Mouse (Mus musculus): ENCODE data around the gene Klk13. TPM values are rescaled to one million over a fixed set of nuclear protein-coding genes. Genes with fewer than 3 reads are reported as not detected.

The Klk13 gene
- polyA plus RNA-seq, 1 experiment from 2014 or later = 0.12 TPM

DNA sequence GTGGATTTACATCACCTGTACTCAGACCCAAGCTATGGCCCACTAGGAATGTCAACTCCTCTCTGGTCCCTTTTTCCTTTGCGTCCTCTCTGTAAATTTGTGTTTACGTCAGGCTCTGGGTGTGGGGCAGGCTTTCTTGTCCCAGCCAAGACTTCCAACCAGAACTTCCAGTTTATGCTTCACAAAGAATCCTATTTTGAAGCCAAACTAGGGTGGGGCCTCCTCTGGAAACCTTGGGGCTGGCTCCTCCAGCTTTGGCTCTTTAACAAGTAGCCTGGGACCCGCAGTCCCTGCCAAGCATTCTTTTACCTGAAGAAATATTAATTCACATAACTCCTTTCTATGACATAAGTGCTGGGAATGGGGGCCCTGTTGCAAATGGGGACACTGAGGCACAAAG, 2.3 kb upstream of the Klk13 start:
- no peaks in the 10 kb centered on the region for H3K4me1 ChIP-seq (replicated peaks; ENCODE audit: control insufficient read depth, insufficient read depth, low read length)
- no peak overlapping the region for H3K27ac ChIP-seq (ENCODE audit: low read depth, low read length)
- H3K4me3 ChIP-seq (ENCODE audit: low read depth, low read length) = no peak overlapping the region
- no peaks in the 10 kb centered on the region for H3K36me3 ChIP-seq (ENCODE audit: control insufficient read depth, insufficient read depth)
- 89% methylated on average over 3 of the region's 3 CpGs for WGBS
- no peak for TF ChIP-seq CTCF (IDR thresholded peaks at IDR 0.05; ENCODE audit: low read depth)
- H3K4me2 ChIP-seq (replicated peaks; ENCODE audit: low read depth) = no peak overlapping the region
- H3K27me3 ChIP-seq (replicated peaks; ENCODE audit: control insufficient read depth, insufficient read depth, low read length) = no peaks in the 10 kb centered on the region
- no peak overlapping the region for H3K9ac ChIP-seq (ENCODE audit: low read depth, low read length)
- H3K9me3 ChIP-seq (ENCODE audit: control insufficient read depth) = no peaks in the 10 kb centered on the region
- no peak for ATAC-seq

DNA sequence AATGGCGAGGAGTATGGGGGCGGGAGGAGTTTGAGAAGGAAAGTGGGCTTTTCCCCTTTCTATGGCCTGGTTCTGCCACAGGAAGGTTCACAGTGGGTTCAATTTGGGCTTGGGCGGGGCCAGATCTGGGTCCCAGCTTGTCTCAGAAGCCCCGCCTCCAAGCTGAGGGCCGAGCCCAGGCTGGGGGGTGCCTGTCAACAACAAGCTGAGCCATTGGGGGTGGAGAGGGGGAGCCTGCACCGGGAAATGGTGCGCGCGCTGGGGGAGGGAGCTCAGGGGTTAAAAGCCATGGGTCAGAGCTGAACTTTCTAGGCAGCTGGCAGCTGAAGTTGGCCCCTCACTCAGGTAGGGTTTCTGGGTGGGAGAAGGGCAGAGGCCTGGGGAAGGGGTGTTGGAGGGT, 550 bp downstream of the Klk13 start:
- Histone ChIP-seq H3K36me3 (ENCODE audit: control insufficient read depth, insufficient read depth) (no peaks in the 10 kb centered on the region), H3K27ac (ENCODE audit: low read depth, low read length) (no peak overlapping the region), H3K9me3 (ENCODE audit: control insufficient read depth) (no peaks in the 10 kb centered on the region), H3K4me3 (ENCODE audit: low read depth, low read length) (no peak overlapping the region), H3K4me1 (replicated peaks; ENCODE audit: control insufficient read depth, insufficient read depth, low read length) (no peaks in the 10 kb centered on the region), H3K27me3 (replicated peaks; ENCODE audit: control insufficient read depth, insufficient read depth, low read length) (no peaks in the 10 kb centered on the region), H3K9ac (ENCODE audit: low read depth, low read length) (no peak overlapping the region), H3K4me2 (replicated peaks; ENCODE audit: low read depth) (no peak overlapping the region)
- no peak for TF ChIP-seq CTCF (IDR thresholded peaks at IDR 0.05; ENCODE audit: low read depth)
- WGBS = 20% methylated on average over 9 of the region's 9 CpGs
- no peak; the same call in 1 of the 2 replicates for ATAC-seq

GRCm38 (mm10) chr7:43713741-43714351, 1.5 kb downstream of the Klk13 start:
- WGBS = 6% methylated on average over 19 of the region's 19 CpGs
- H3K4me1 ChIP-seq (replicated peaks; ENCODE audit: control insufficient read depth, insufficient read depth, low read length) = no peaks in the 10 kb centered on the region
- no peak for ATAC-seq
- TF ChIP-seq CTCF (IDR thresholded peaks at IDR 0.05; ENCODE audit: low read depth) = no peak
- H3K36me3 ChIP-seq (ENCODE audit: control insufficient read depth, insufficient read depth) = no peaks in the 10 kb centered on the region
- no peak overlapping the region for H3K9ac ChIP-seq (ENCODE audit: low read depth, low read length)
- no peak overlapping the region for H3K4me3 ChIP-seq (ENCODE audit: low read depth, low read length)
- H3K9me3 ChIP-seq (ENCODE audit: control insufficient read depth) = no peaks in the 10 kb centered on the region
- no peak overlapping the region for H3K27ac ChIP-seq (ENCODE audit: low read depth, low read length)
- H3K4me2 ChIP-seq (replicated peaks; ENCODE audit: low read depth) = no peak overlapping the region
- no peaks in the 10 kb centered on the region for H3K27me3 ChIP-seq (replicated peaks; ENCODE audit: control insufficient read depth, insufficient read depth, low read length)

DNA sequence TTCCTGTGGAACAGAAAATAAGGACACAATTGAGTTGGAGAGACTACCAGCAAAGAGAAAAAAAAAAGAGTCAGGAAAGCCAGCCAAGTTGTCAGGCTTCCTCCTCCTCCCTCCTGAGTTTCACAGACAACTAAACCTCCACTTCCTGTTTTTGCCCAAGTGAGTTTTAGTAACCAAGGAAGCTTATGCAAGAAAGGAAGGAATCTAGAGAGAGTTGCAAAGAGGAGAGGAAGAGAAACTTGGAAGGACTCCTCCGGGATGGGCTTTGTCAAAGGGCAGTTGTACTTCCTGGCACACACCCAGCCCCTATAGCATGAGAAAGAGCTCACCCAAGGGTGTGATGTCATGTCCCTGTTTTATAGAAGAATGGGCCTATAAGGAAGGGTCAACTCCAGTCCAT, 35.4 kb downstream of the Klk13 start:
- no peak overlapping the region for H3K4me3 ChIP-seq (ENCODE audit: low read depth, low read length)
- TF ChIP-seq CTCF (IDR thresholded peaks at IDR 0.05; ENCODE audit: low read depth) = no peak
- WGBS = 52% methylated on average over 1 of the region's 1 CpGs
- H3K9me3 ChIP-seq (ENCODE audit: control insufficient read depth) = no peaks in the 10 kb centered on the region
- no peaks in the 10 kb centered on the region for H3K27me3 ChIP-seq (replicated peaks; ENCODE audit: control insufficient read depth, insufficient read depth, low read length)
- no peak overlapping the region for H3K4me2 ChIP-seq (replicated peaks; ENCODE audit: low read depth)
- no peak overlapping the region for H3K9ac ChIP-seq (ENCODE audit: low read depth, low read length)
- H3K4me1 ChIP-seq (replicated peaks; ENCODE audit: control insufficient read depth, insufficient read depth, low read length) = no peaks in the 10 kb centered on the region
- H3K27ac ChIP-seq (ENCODE audit: low read depth, low read length) = no peak overlapping the region
- H3K36me3 ChIP-seq (ENCODE audit: control insufficient read depth, insufficient read depth) = no peaks in the 10 kb centered on the region
- ATAC-seq = no peak

- Histone ChIP-seq H3K27me3 (replicated peaks; ENCODE audit: control insufficient read depth, insufficient read depth, low read length) (no peaks in the 10 kb centered on the region), H3K9me3 (ENCODE audit: control insufficient read depth) (no peaks in the 10 kb centered on the region), H3K36me3 (ENCODE audit: control insufficient read depth, insufficient read depth) (no peaks in the 10 kb centered on the region), H3K27ac (ENCODE audit: low read depth, low read length) (no peak overlapping the region), H3K4me3 (ENCODE audit: low read depth, low read length) (no peak overlapping the region), H3K4me2 (replicated peaks; ENCODE audit: low read depth) (no peak overlapping the region), H3K9ac (ENCODE audit: low read depth, low read length) (no peak overlapping the region), H3K4me1 (replicated peaks; ENCODE audit: control insufficient read depth, insufficient read depth, low read length) (no peaks in the 10 kb centered on the region)
- ATAC-seq = no peak
- TF ChIP-seq CTCF (IDR thresholded peaks at IDR 0.05; ENCODE audit: low read depth) = no peak
- 66% methylated on average over 2 of the region's 2 CpGs for whole genome bisulfite sequencing
Measured at GRCm38 (mm10) chr7:43752806-43753205, 40.4 kb downstream of the Klk13 start.

DNA sequence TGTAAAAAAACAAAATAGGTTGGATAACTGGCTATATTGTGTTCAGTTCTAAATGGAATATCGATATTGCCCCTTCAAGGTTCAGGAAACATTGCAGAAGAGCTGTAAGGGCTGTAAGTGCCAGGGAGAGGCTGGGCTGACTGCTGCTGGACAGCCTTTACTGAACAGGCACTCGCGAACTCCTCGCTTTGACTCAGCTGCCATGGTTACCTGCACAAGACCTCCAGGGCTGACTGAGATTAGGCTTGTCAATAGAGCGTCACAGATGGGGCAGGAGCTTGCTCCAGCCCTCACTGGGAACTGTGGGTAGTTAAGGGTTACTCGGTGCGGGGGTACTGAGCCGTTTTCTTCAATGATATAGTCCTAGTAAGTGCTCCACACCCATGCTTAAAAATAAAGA, 54.1 kb downstream of the Klk13 start:
- Histone ChIP-seq H3K27me3 (replicated peaks; ENCODE audit: control insufficient read depth, insufficient read depth, low read length) (no peaks in the 10 kb centered on the region), H3K4me1 (replicated peaks; ENCODE audit: control insufficient read depth, insufficient read depth, low read length) (no peaks in the 10 kb centered on the region), H3K9me3 (ENCODE audit: control insufficient read depth) (no peaks in the 10 kb centered on the region), H3K27ac (ENCODE audit: low read depth, low read length) (no peak overlapping the region), H3K4me3 (ENCODE audit: low read depth, low read length) (no peak overlapping the region), H3K9ac (ENCODE audit: low read depth, low read length) (no peak overlapping the region), H3K36me3 (ENCODE audit: control insufficient read depth, insufficient read depth) (no peaks in the 10 kb centered on the region), H3K4me2 (replicated peaks; ENCODE audit: low read depth) (no peak overlapping the region)
- 29% methylated on average over 8 of the region's 8 CpGs for WGBS
- no peak for TF ChIP-seq CTCF (IDR thresholded peaks at IDR 0.05; ENCODE audit: low read depth)
- ATAC-seq = no peak

DNA sequence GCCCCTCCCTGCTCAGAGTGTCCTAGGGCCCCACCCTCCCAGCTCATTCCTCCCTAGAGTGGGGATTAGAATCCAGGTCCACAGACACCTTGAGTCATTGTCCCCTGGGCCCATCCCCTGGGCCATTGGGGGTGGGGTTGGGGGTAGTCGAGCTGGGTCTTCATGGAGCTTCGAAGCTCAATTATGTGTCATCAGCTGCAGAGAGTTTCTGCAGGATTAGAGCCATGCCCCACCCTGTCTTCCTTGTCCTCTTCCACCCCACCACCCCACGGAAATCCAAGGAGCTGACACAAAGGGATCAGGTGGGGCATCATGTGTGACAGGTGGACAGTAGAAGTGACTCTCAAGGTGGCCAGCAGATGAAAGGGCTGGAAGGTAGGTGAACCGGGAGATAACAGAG, 56.2 kb downstream of the Klk13 start, which contains the start of gene Klk12:
TSS of gene Klk12 (plus strand) at position 301 of the 400 bp plus-strand sequence.
- Histone ChIP-seq H3K27me3 (replicated peaks; ENCODE audit: control insufficient read depth, insufficient read depth, low read length) (no peaks in the 10 kb centered on the region), H3K27ac (ENCODE audit: low read depth, low read length) (no peak within 1 kb of the TSS), H3K4me1 (replicated peaks; ENCODE audit: control insufficient read depth, insufficient read depth, low read length) (no peaks in the 10 kb centered on the region), H3K9ac (ENCODE audit: low read depth, low read length) (no peak within 1 kb of the TSS), H3K4me2 (replicated peaks; ENCODE audit: low read depth) (no peak within 1 kb of the TSS), H3K36me3 (ENCODE audit: control insufficient read depth, insufficient read depth) (no peaks in the 10 kb centered on the region), H3K4me3 (ENCODE audit: low read depth, low read length) (no peak within 1 kb of the TSS), H3K9me3 (ENCODE audit: control insufficient read depth) (no peaks in the 10 kb centered on the region)
- ATAC-seq = no peak
- TF ChIP-seq CTCF (IDR thresholded peaks at IDR 0.05; ENCODE audit: low read depth) = no peak
- 70% methylated on average over 4 of the region's 4 CpGs for WGBS
